Mouse (Mus musculus) kidney, adult 11 months (tissue): ENCODE data around the gene D5Ertd579e.

ENCODE experiments used
- DNase-seq: peaks from one replicate; pipeline ENCODE4 v3.0.0; 2022

The D5Ertd579e gene

GRCm38 (mm10) chr5:36719601-36720000 is 23.8 kb upstream of the D5Ertd579e start:
- no peak for DNase-seq

GRCm38 (mm10) chr5:36719135-36719534 is 23.3 kb upstream of the D5Ertd579e start:
- no peak for DNase-seq

GRCm38 (mm10) chr5:36717889-36718288 is 22.1 kb upstream of the D5Ertd579e start:
- DNase-seq, result no peak

GRCm38 (mm10) chr5:36716816-36717215 is 21.0 kb upstream of the D5Ertd579e start:
- no peak for DNase-seq

GRCm38 (mm10) chr5:36714832-36715231 is 19.0 kb upstream of the D5Ertd579e start:
- no peak for DNase-seq

- DNase-seq, result no peak
Measured at GRCm38 (mm10) chr5:36713693-36714092, 17.9 kb upstream of the D5Ertd579e start.

GRCm38 (mm10) chr5:36712553-36713534 is 17.0 kb upstream of the D5Ertd579e start:
- DNase-seq, result peak; percentile 98

GRCm38 (mm10) chr5:36711863-36712262 is 16.0 kb upstream of the D5Ertd579e start:
- DNase-seq, result peak; percentile 27

- no peak for DNase-seq
Measured at GRCm38 (mm10) chr5:36705792-36706191, 10.0 kb upstream of the D5Ertd579e start.

- DNase-seq, result no peak
Measured at GRCm38 (mm10) chr5:36705390-36705789, 9.6 kb upstream of the D5Ertd579e start.

GRCm38 (mm10) chr5:36704684-36705083 is 8.9 kb upstream of the D5Ertd579e start:
- no peak for DNase-seq

- DNase-seq, result peak; percentile 54
Measured at GRCm38 (mm10) chr5:36700939-36701620, 5.3 kb upstream of the D5Ertd579e start.

GRCm38 (mm10) chr5:36698689-36699088 is 2.9 kb upstream of the D5Ertd579e start:
- no peak for DNase-seq

- DNase-seq, result peak; percentile 44
Measured at GRCm38 (mm10) chr5:36698067-36698670, 2.3 kb upstream of the D5Ertd579e start.

GRCm38 (mm10) chr5:36696504-36697300 is 878 bp upstream of the D5Ertd579e start:
- DNase-seq, result peak; percentile 85

GRCm38 (mm10) chr5:36695005-36695404 is 819 bp downstream of the D5Ertd579e start:
- DNase-seq, result no peak

- no peak for DNase-seq
Measured at GRCm38 (mm10) chr5:36693651-36694050, 2.2 kb downstream of the D5Ertd579e start.

- DNase-seq, result no peak
Measured at GRCm38 (mm10) chr5:36691423-36691822, 4.4 kb downstream of the D5Ertd579e start.

- no peak for DNase-seq
Measured at GRCm38 (mm10) chr5:36685170-36685569, 10.7 kb downstream of the D5Ertd579e start.

GRCm38 (mm10) chr5:36683586-36683985 is 12.2 kb downstream of the D5Ertd579e start:
- DNase-seq, result no peak

- DNase-seq, result no peak
Measured at GRCm38 (mm10) chr5:36681219-36681618, 14.6 kb downstream of the D5Ertd579e start.

- no peak for DNase-seq
Measured at GRCm38 (mm10) chr5:36679918-36680598, 15.8 kb downstream of the D5Ertd579e start.
